Comparison of ENCODE assay signal across 8 mouse cellular contexts in the genomic region with DNA sequence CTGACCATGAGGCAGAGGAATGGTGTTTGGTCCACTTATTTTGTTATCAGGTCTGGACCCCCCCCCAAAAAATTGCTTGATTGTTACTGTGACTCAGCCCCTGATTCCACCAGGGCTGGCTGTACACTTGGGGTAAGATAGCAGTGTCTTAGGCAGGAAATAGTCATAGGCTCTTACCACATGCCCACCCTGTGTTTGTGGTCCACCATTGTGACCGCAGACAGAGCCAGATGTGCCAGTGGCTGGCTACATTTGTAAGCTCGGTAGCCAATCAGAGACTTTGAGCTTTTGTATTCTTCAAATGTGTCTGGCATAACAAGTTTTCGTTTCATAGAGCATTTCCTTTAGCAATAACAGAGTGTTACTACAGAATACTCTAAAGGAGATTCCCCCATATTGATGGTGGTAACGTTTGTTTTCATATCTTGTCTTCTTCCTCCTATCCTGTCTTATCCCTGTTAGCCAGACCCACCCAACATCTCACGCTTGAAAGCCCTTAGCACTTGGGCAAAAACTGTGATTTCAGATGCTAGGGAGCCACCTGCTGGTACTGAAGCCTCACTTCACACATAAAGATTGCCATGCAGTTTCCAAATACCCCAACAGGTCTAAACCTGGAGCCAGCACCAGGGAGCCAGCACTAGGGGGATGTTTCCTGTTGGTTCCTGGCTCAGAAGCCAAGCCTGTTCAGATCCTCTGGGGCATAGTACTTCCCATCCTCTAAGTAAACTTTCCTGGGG. TPM values are rescaled to one million over a fixed set of nuclear protein-coding genes. Genes with fewer than 3 reads are reported as not detected.
DNase-seq lines count a peak whose midpoint lies in the region; ATAC-seq lines count a peak whose summit lies in the region.

No protein-coding gene starts in this region.

- 46% methylated on average over 5 of the region's 5 CpGs for WGBS in intestine, embryonic 15.5 days
- WGBS in midbrain, embryonic 14.5 days, result 46% methylated on average over 5 of the region's 5 CpGs
- WGBS in stomach, embryonic 14.5 days, result 52% methylated on average over 5 of the region's 5 CpGs

- peak; percentile 74 for ATAC-seq in intestine, embryonic 15.5 days
- ATAC-seq in midbrain, embryonic 14.5 days (ENCODE audit: low FRiP score, low TSS enrichment), result peak; percentile 78; the same call in 1 of the 2 replicates
- peak; percentile 61; the same call in 1 of the 2 replicates for ATAC-seq in stomach, embryonic 14.5 days (ENCODE audit: insufficient number of reproducible peaks, insufficient read depth, low FRiP score, low read depth)

- no peaks in the 10 kb centered on the region for H3K4me1 ChIP-seq in intestine, embryonic 15.5 days (replicated peaks)
- no peaks in the 10 kb centered on the region for H3K4me1 ChIP-seq in midbrain, embryonic 14.5 days (ENCODE audit: control insufficient read depth, insufficient read depth, low read length)
- H3K4me1 ChIP-seq in stomach, embryonic 14.5 days (ENCODE audit: control insufficient read depth, insufficient read depth, low read length), result no peaks in the 10 kb centered on the region

- H3K4me2 ChIP-seq in intestine, embryonic 15.5 days (replicated peaks), result no peak overlapping the region
- H3K4me2 ChIP-seq in midbrain, embryonic 14.5 days (ENCODE audit: low read length), result no peak overlapping the region
- no peak overlapping the region for H3K4me2 ChIP-seq in stomach, embryonic 14.5 days (replicated peaks; ENCODE audit: low read depth, low read length)

- no peaks in the 10 kb centered on the region for H3K27me3 ChIP-seq in intestine, embryonic 15.5 days (replicated peaks)
- H3K27me3 ChIP-seq in midbrain, embryonic 14.5 days (ENCODE audit: control insufficient read depth, insufficient read depth, low read length), result no peaks in the 10 kb centered on the region
- no peaks in the 10 kb centered on the region for H3K27me3 ChIP-seq in stomach, embryonic 14.5 days (ENCODE audit: control insufficient read depth, insufficient read depth, low read length)

- H3K9me3 ChIP-seq in intestine, embryonic 15.5 days, result no peaks in the 10 kb centered on the region
- H3K9me3 ChIP-seq in midbrain, embryonic 14.5 days (ENCODE audit: control insufficient read depth, low read length), result no peaks in the 10 kb centered on the region
- H3K9me3 ChIP-seq in stomach, embryonic 14.5 days (ENCODE audit: control insufficient read depth, low read depth, low read length), result no peaks in the 10 kb centered on the region

- no peak overlapping the region for H3K4me3 ChIP-seq in intestine, embryonic 15.5 days (replicated peaks)
- no peak overlapping the region for H3K4me3 ChIP-seq in midbrain, embryonic 14.5 days (replicated peaks; ENCODE audit: low read depth, low read length)
- H3K4me3 ChIP-seq in stomach, embryonic 14.5 days (ENCODE audit: low read depth, low read length), result no peak overlapping the region

- no peaks in the 10 kb centered on the region for H3K36me3 ChIP-seq in intestine, embryonic 15.5 days
- no peaks in the 10 kb centered on the region for H3K36me3 ChIP-seq in midbrain, embryonic 14.5 days (ENCODE audit: control insufficient read depth, insufficient read depth, low read length)
- no peaks in the 10 kb centered on the region for H3K36me3 ChIP-seq in stomach, embryonic 14.5 days (ENCODE audit: control insufficient read depth, insufficient read depth, low read length)

- no peak overlapping the region for H3K27ac ChIP-seq in intestine, embryonic 15.5 days
- no peak overlapping the region for H3K27ac ChIP-seq in midbrain, embryonic 14.5 days (replicated peaks; ENCODE audit: low read depth, low read length)
- H3K27ac ChIP-seq in stomach, embryonic 14.5 days (ENCODE audit: low read length), result no peak overlapping the region

- intact Hi-C loops in left cerebral cortex, postnatal 4 days (cut with DNase I), result loop anchor here (5.0 kb wide), 1 partner anchor 260 kb away; no protein-coding TSS in a partner anchor

- peak; percentile 37 for DNase-seq in urinary bladder, postnatal 25 days (ENCODE audit: low spot score)
- no peak for DNase-seq in urinary bladder, adult 2 months (ENCODE audit: low spot score)
- peak; percentile 54 to 55 for DNase-seq in cerebellum, postnatal 36 days
- peak; percentile 37 to 71 for DNase-seq in frontal cortex, postnatal 36 days (ENCODE audit: low spot score in 2 of 2)
- DNase-seq in left cerebral cortex, postnatal 4 days, result peak; percentile 56
- peak; percentile 90 for DNase-seq in midbrain, embryonic 14.5 days

- H3K9ac ChIP-seq in intestine, embryonic 15.5 days, result no peak overlapping the region
- no peak overlapping the region for H3K9ac ChIP-seq in midbrain, embryonic 14.5 days (replicated peaks; ENCODE audit: low read length)
- H3K9ac ChIP-seq in stomach, embryonic 14.5 days (replicated peaks; ENCODE audit: low read depth, low read length), result no peak overlapping the region

RNA-seq across cellular contexts. Expression of gene Plcxd2, which starts 12.3 kb away (rescaled TPM):
- 0.63 and 0.78 TPM in 2 replicates for polyA plus RNA-seq in urinary bladder, adult 2 months (2012; rRNA removed)
- polyA plus RNA-seq in intestine, embryonic 15.5 days (2015; fragmentation: Nextera tagmentation; extraction: Ambion mirVana), result 2.5 and 2.7 TPM in 2 replicates
- 10 to 100 TPM; 72.0 to 77.1 TPM for total RNA-seq in left cerebral cortex, postnatal 4 days (2021)
- polyA plus RNA-seq in midbrain, embryonic 14.5 days (2014; fragmentation: Nextera tagmentation; extraction: Ambion mirVana), result 8.7 and 8.8 TPM in 2 replicates
- polyA plus RNA-seq in stomach, embryonic 14.5 days (2014; fragmentation: Nextera tagmentation; extraction: Ambion mirVana), result 1.0 and 1.2 TPM in 2 replicates
